Mouse (Mus musculus): Measurements from ENCODE around the gene Lpar3. TPM values are rescaled to one million over a fixed set of nuclear protein-coding genes. Genes with fewer than 3 reads are reported as not detected.
A peak's percentile ranks its signal among the peaks of the same experiment; 100 is the strongest.

Gene Lpar3
- polyA plus RNA-seq, 1 experiment from 2014 or later, result 0.68 TPM

DNA sequence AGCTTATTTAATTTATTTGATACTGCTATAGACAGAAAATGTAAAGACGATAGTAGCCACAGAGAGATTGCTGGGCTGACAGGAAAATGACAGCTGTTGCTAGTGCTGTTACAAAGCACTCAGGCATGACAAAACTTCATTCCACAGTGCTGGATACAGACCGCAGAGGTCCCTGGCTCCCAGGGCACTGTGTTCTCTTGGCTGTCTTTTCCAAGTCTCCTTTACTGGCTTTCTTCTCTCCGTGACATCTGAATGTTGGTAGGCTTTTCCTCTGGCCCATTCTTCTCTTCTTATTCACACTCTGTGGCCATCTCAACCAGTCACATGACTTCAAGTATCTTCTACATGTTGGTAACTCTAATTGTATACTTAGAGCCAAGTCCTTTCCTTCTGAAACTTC lies 86.6 kb downstream of the Lpar3 start:
- WGBS, result 46% methylated on average over 3 of the region's 3 CpGs
- H3K36me3 ChIP-seq, result no peaks in the 10 kb centered on the region
- H3K4me3 ChIP-seq, result no peak overlapping the region
- H3K27ac ChIP-seq, result no peak overlapping the region
- no peaks in the 10 kb centered on the region for H3K9me3 ChIP-seq
- peaks cover 36% of the 10 kb centered on the region for H3K4me1 ChIP-seq (replicated peaks)
- DNase-seq (ENCODE audit: low spot score), result no peak
- no peaks in the 10 kb centered on the region for H3K27me3 ChIP-seq (ENCODE audit: insufficient read depth, poor library complexity, severe bottlenecking)

DNA sequence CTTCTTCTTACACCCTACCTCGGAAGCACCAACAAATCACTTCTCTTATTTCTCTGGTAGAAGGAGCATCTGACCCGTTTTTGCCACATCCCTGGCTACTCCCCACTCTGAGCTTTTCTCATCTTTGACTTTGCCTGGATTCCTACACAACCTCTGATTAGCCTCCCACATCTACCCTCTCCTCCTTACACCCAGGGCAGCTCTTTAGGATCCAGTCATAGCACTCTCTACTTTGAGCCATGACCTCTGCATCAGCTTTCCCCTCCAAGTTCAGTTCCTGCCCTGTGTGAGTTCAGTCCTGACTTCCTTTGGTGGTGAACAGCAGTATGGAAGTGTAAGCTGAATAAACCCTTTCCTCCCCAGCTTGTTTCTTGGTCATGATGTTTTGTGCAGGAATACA lies 87.1 kb downstream of the Lpar3 start:
- WGBS, result 72% methylated on average over 2 of the region's 2 CpGs
- no peaks in the 10 kb centered on the region for H3K27me3 ChIP-seq (ENCODE audit: insufficient read depth, poor library complexity, severe bottlenecking)
- H3K27ac ChIP-seq, result no peak overlapping the region
- no peaks in the 10 kb centered on the region for H3K36me3 ChIP-seq
- DNase-seq (ENCODE audit: low spot score), result no peak
- H3K4me1 ChIP-seq (replicated peaks), result peaks cover 36% of the 10 kb centered on the region
- H3K9me3 ChIP-seq, result no peaks in the 10 kb centered on the region
- no peak overlapping the region for H3K4me3 ChIP-seq

GRCm38 (mm10) chr3:146309586-146309985 lies 88.8 kb downstream of the Lpar3 start:
- WGBS, result 77% methylated on average over 8 of the region's 8 CpGs
- Histone ChIP-seq H3K4me1 (replicated peaks) (peaks cover 36% of the 10 kb centered on the region), H3K27me3 (ENCODE audit: insufficient read depth, poor library complexity, severe bottlenecking) (no peaks in the 10 kb centered on the region), H3K9me3 (no peaks in the 10 kb centered on the region), H3K27ac (no peak overlapping the region), H3K4me3 (no peak overlapping the region), H3K36me3 (no peaks in the 10 kb centered on the region)
- no peak for DNase-seq (ENCODE audit: low spot score)

DNA sequence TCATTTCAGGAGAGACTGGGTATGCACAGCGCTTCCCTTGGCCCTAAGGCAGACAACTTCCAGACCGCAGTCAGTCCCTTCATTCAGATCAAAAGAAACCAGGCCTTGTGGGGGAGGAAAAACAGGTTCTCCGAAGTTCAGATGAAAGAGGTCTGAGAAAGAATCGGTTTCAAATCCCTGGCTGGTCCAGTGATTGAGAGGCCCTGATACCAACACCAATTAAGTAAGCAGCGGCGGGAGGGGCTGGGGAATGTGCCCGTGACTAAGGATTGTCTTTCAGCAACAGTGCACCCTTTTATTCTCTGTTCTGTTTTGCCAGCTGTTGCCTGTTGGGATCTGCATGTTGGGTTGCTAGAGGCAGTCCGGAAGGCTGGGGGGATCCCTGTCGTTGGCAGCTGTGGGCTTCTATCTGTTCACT lies 90.4 kb downstream of the Lpar3 start:
- 16% methylated on average over 9 of the region's 9 CpGs for WGBS

GRCm38 (mm10) chr3:146315414-146315813 lies 94.7 kb downstream of the Lpar3 start:
- Histone ChIP-seq H3K4me1 (replicated peaks) (peaks cover 35% of the 10 kb centered on the region), H3K9me3 (no peaks in the 10 kb centered on the region), H3K27ac (no peak overlapping the region), H3K27me3 (ENCODE audit: insufficient read depth, poor library complexity, severe bottlenecking) (no peaks in the 10 kb centered on the region), H3K36me3 (no peaks in the 10 kb centered on the region), H3K4me3 (no peak overlapping the region)
- 86% methylated on average over 8 of the region's 8 CpGs for WGBS
- no peak for DNase-seq (ENCODE audit: low spot score)

More for the DNA sequence above, 90.4 kb downstream of the Lpar3 start:
- no peaks in the 10 kb centered on the region for H3K36me3 ChIP-seq
- 0 out of 2 replicates have a peak overlapping the region, but pooled peaks have one; percentile 1 for H3K27ac ChIP-seq
- peak; percentile 42 for DNase-seq (ENCODE audit: low spot score)
- no peak overlapping the region for H3K4me3 ChIP-seq
- H3K9me3 ChIP-seq, result no peaks in the 10 kb centered on the region
- H3K4me1 ChIP-seq (replicated peaks), result peaks cover 29% of the 10 kb centered on the region
- H3K27me3 ChIP-seq (ENCODE audit: insufficient read depth, poor library complexity, severe bottlenecking), result no peaks in the 10 kb centered on the region

- Histone ChIP-seq H3K9me3 (no peaks in the 10 kb centered on the region), H3K27ac (no peak overlapping the region), H3K27me3 (ENCODE audit: insufficient read depth, poor library complexity, severe bottlenecking) (no peaks in the 10 kb centered on the region), H3K4me3 (no peak overlapping the region), H3K36me3 (no peaks in the 10 kb centered on the region), H3K4me1 (replicated peaks) (peaks cover 33% of the 10 kb centered on the region)
- DNase-seq (ENCODE audit: low spot score), result no peak
- WGBS, result 92% methylated on average over 8 of the region's 8 CpGs
Measured at GRCm38 (mm10) chr3:146316293-146316692, 95.5 kb downstream of the Lpar3 start.

DNA sequence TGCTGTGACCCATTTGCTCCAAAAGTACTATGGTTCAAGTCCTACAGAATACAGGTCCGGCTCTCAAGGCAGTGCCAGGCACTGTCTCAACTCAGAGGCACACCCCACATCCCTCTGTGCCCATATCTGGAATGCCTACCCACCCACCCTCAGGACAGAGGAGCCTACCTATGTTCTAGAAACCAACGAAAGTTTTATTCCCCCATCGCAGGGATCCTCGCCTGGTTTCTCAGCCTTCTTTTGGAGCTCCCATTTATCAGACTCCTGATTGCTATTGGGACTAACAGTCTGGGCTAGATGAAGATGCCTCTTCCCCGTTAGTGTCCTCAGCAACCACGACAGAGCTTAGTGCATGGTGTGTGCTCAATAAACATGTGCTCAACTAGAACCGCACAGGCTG lies 96.6 kb downstream of the Lpar3 start:
- Histone ChIP-seq H3K9me3 (no peaks in the 10 kb centered on the region), H3K36me3 (no peaks in the 10 kb centered on the region), H3K4me1 (replicated peaks) (peaks cover 24% of the 10 kb centered on the region), H3K4me3 (no peak overlapping the region), H3K27me3 (ENCODE audit: insufficient read depth, poor library complexity, severe bottlenecking) (peaks cover 3% of the 10 kb centered on the region; the same call in 1 of the 2 replicates), H3K27ac (no peak overlapping the region)
- 89% methylated on average over 7 of the region's 7 CpGs for WGBS
- DNase-seq (ENCODE audit: low spot score), result no peak

- no peaks in the 10 kb centered on the region for H3K9me3 ChIP-seq
- peaks cover 24% of the 10 kb centered on the region for H3K4me1 ChIP-seq (replicated peaks)
- WGBS, result 85% methylated on average over 12 of the region's 12 CpGs
- peaks cover 4% of the 10 kb centered on the region; the same call in 1 of the 2 replicates for H3K27me3 ChIP-seq (ENCODE audit: insufficient read depth, poor library complexity, severe bottlenecking)
- no peak for DNase-seq (ENCODE audit: low spot score)
- no peak overlapping the region for H3K27ac ChIP-seq
- H3K4me3 ChIP-seq, result no peak overlapping the region
- H3K36me3 ChIP-seq, result no peaks in the 10 kb centered on the region
Measured at GRCm38 (mm10) chr3:146317911-146318310, 97.1 kb downstream of the Lpar3 start.

GRCm38 (mm10) chr3:146318520-146318938 lies 97.8 kb downstream of the Lpar3 start:
- Histone ChIP-seq H3K4me1 (replicated peaks) (peaks cover 24% of the 10 kb centered on the region), H3K27me3 (ENCODE audit: insufficient read depth, poor library complexity, severe bottlenecking) (peaks cover 10% of the 10 kb centered on the region; the same call in 1 of the 2 replicates), H3K27ac (peak overlapping the region; percentile 66), H3K36me3 (no peaks in the 10 kb centered on the region), H3K4me3 (no peak overlapping the region), H3K9me3 (no peaks in the 10 kb centered on the region)
- DNase-seq (ENCODE audit: low spot score), result peak; percentile 47
- 57% methylated on average over 16 of the region's 16 CpGs for WGBS

- no peak for DNase-seq (ENCODE audit: low spot score)
- peaks cover 24% of the 10 kb centered on the region for H3K4me1 ChIP-seq (replicated peaks)
- 43% methylated on average over 13 of the region's 13 CpGs for WGBS
- H3K9me3 ChIP-seq, result no peaks in the 10 kb centered on the region
- no peaks in the 10 kb centered on the region for H3K36me3 ChIP-seq
- H3K4me3 ChIP-seq, result no peak overlapping the region
- peaks cover 11% of the 10 kb centered on the region; the same call in 1 of the 2 replicates for H3K27me3 ChIP-seq (ENCODE audit: insufficient read depth, poor library complexity, severe bottlenecking)
- peak overlapping the region; percentile 66 for H3K27ac ChIP-seq
Measured at GRCm38 (mm10) chr3:146318987-146319386, 98.2 kb downstream of the Lpar3 start.

- no peak for DNase-seq (ENCODE audit: low spot score)
- H3K36me3 ChIP-seq, result no peaks in the 10 kb centered on the region
- H3K27me3 ChIP-seq (ENCODE audit: insufficient read depth, poor library complexity, severe bottlenecking), result peaks cover 16% of the 10 kb centered on the region; the same call in 1 of the 2 replicates
- no peak overlapping the region for H3K27ac ChIP-seq
- H3K4me1 ChIP-seq (replicated peaks), result peaks cover 24% of the 10 kb centered on the region
- no peak overlapping the region for H3K4me3 ChIP-seq
- no peaks in the 10 kb centered on the region for H3K9me3 ChIP-seq
- WGBS, result 86% methylated on average over 14 of the region's 14 CpGs
Measured at GRCm38 (mm10) chr3:146319503-146319902, 98.7 kb downstream of the Lpar3 start.

- Histone ChIP-seq H3K36me3 (no peaks in the 10 kb centered on the region), H3K27ac (no peak overlapping the region), H3K9me3 (no peaks in the 10 kb centered on the region), H3K4me3 (no peak overlapping the region), H3K4me1 (replicated peaks) (peaks cover 26% of the 10 kb centered on the region), H3K27me3 (ENCODE audit: insufficient read depth, poor library complexity, severe bottlenecking) (peaks cover 23% of the 10 kb centered on the region; the same call in 1 of the 2 replicates)
- WGBS, result 65% methylated on average over 8 of the region's 8 CpGs
- DNase-seq (ENCODE audit: low spot score), result no peak
Measured at GRCm38 (mm10) chr3:146324949-146325348, 104.2 kb downstream of the Lpar3 start.

GRCm38 (mm10) chr3:146326743-146327536 lies 106.2 kb downstream of the Lpar3 start:
- WGBS, result 35% methylated on average over 17 of the region's 17 CpGs

More at GRCm38 (mm10) chr3:146326743-146327536, 106.2 kb downstream of the Lpar3 start:
- Histone ChIP-seq H3K36me3 (no peaks in the 10 kb centered on the region), H3K4me3 (peak overlapping the region; percentile 49), H3K27ac (peak overlapping the region; percentile 85), H3K4me1 (replicated peaks) (peaks cover 17% of the 10 kb centered on the region), H3K9me3 (no peaks in the 10 kb centered on the region), H3K27me3 (ENCODE audit: insufficient read depth, poor library complexity, severe bottlenecking) (peaks cover 23% of the 10 kb centered on the region; the same call in 1 of the 2 replicates)
- DNase-seq (ENCODE audit: low spot score), result no peak

All from hindbrain, embryonic 10.5 days (tissue).